Mouse (Mus musculus): ENCODE measurements at regions not wholly inside any gene's neighbourhood (a gene's known extent, or its start where the extent isn't known, plus 50 kb on each side); places are given as distances from the start of the nearest gene placed in this dataset.

- DNase-seq, result no peak
Observed at GRCm38 (mm10) chr6:94413987-94414360, 86.2 kb upstream of the Slc25a26 start.

- no peak for DNase-seq
Observed at GRCm38 (mm10) chr6:94413297-94413986, 86.7 kb upstream of the Slc25a26 start.

GRCm38 (mm10) chr6:94412341-94412740 is 87.8 kb upstream of the Slc25a26 start:
- no peak for DNase-seq

GRCm38 (mm10) chr6:94410480-94410879 is 89.7 kb upstream of the Slc25a26 start:
- DNase-seq, result no peak

GRCm38 (mm10) chr6:94408996-94409395 is 91.1 kb upstream of the Slc25a26 start:
- no peak for DNase-seq

GRCm38 (mm10) chr6:94407751-94408150 is 92.4 kb upstream of the Slc25a26 start:
- DNase-seq, result no peak

- DNase-seq, result no peak
Observed at GRCm38 (mm10) chr6:94405371-94406076, 94.6 kb upstream of the Slc25a26 start.

GRCm38 (mm10) chr6:94401617-94402481 is 98.3 kb upstream of the Slc25a26 start:
- DNase-seq, result no peak

GRCm38 (mm10) chr6:94401061-94401591 is 99.0 kb upstream of the Slc25a26 start:
- DNase-seq, result peak; percentile 15

- DNase-seq, result peak; percentile 62
Observed at GRCm38 (mm10) chr6:94400471-94401051, 99.6 kb upstream of the Slc25a26 start.

- DNase-seq, result peak; percentile 84
Observed at GRCm38 (mm10) chr6:94391134-94391533, 107.4 kb upstream of the Magi1 start.

GRCm38 (mm10) chr6:94390403-94390802 is 106.7 kb upstream of the Magi1 start:
- DNase-seq, result peak; percentile 81

GRCm38 (mm10) chr6:94389716-94390115 is 106.0 kb upstream of the Magi1 start:
- DNase-seq, result peak; percentile 14

GRCm38 (mm10) chr6:94387648-94388047 is 103.9 kb upstream of the Magi1 start:
- no peak for DNase-seq

- peak; percentile 23 for DNase-seq
Observed at GRCm38 (mm10) chr6:94385531-94385930, 101.8 kb upstream of the Magi1 start.

- DNase-seq, result no peak
Observed at GRCm38 (mm10) chr6:94369991-94370390, 86.3 kb upstream of the Magi1 start.

- peak; percentile 17 for DNase-seq
Observed at GRCm38 (mm10) chr6:94363951-94364350, 80.2 kb upstream of the Magi1 start.

GRCm38 (mm10) chr6:94362626-94363025 is 78.9 kb upstream of the Magi1 start:
- DNase-seq, result no peak

- no peak for DNase-seq
Observed at GRCm38 (mm10) chr6:94357568-94357967, 73.9 kb upstream of the Magi1 start.

GRCm38 (mm10) chr6:94354451-94355095 is 70.9 kb upstream of the Magi1 start:
- DNase-seq, result peak; percentile 22

- no peak for DNase-seq
Observed at GRCm38 (mm10) chr6:94344296-94344695, 60.6 kb upstream of the Magi1 start.

GRCm38 (mm10) chr6:94340546-94340945 is 56.8 kb upstream of the Magi1 start:
- DNase-seq, result no peak
